ENCODE assay signal across 8 mouse cellular contexts in the genomic region with DNA sequence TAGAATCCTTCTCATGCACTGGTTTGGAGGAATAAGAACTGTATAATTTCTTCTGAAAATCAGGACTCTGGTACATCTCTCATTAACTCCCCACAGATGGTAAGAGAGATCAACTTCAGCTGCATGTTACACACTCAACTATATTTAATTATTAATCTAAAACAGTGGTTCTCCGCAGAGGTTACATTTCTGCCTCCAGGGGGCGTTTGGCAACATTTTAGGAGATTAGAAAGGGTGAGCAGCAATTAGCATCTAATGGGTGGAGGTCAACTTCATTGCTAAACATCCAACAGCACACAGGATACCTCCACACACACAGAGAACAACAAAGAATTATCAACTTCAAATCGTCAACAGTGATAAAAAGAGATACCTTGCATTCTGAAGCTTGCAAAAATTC. TPM values are rescaled to one million over a fixed set of nuclear protein-coding genes. Genes with fewer than 3 reads are reported as not detected.
A peak's percentile ranks its signal among the peaks of the same experiment; 100 is the strongest.
DNase-seq lines count a peak whose midpoint lies in the region; ATAC-seq and TF ChIP-seq lines count a peak whose summit lies in the region.

No protein-coding gene starts in this region.

- H3K27me3 ChIP-seq in heart, embryonic 12.5 days (replicated peaks): no peaks in the 10 kb centered on the region
- no peaks in the 10 kb centered on the region for H3K27me3 ChIP-seq in embryonic facial prominence, embryonic 15.5 days
- no peaks in the 10 kb centered on the region for H3K27me3 ChIP-seq in intestine, postnatal 0 days (replicated peaks; ENCODE audit: control insufficient read depth, insufficient read depth, low read length)
- no peaks in the 10 kb centered on the region for H3K27me3 ChIP-seq in lung, embryonic 14.5 days (ENCODE audit: insufficient read depth, low read length)

- ATAC-seq in heart, embryonic 12.5 days (ENCODE audit: insufficient number of reproducible peaks, low FRiP score): no peak
- ATAC-seq in embryonic facial prominence, embryonic 15.5 days (ENCODE audit: insufficient number of reproducible peaks, low FRiP score, low TSS enrichment, low read depth): no peak
- no peak for ATAC-seq in intestine, postnatal 0 days
- no peak for ATAC-seq in lung, embryonic 14.5 days (ENCODE audit: insufficient read depth)

- H3K27ac ChIP-seq in heart, embryonic 12.5 days (ENCODE audit: poor library complexity, severe bottlenecking): no peak overlapping the region
- H3K27ac ChIP-seq in embryonic facial prominence, embryonic 15.5 days (replicated peaks): no peak overlapping the region
- no peak overlapping the region for H3K27ac ChIP-seq in intestine, postnatal 0 days (ENCODE audit: low read depth, low read length)
- H3K27ac ChIP-seq in lung, embryonic 14.5 days (ENCODE audit: low read depth): no peak overlapping the region

- no peaks in the 10 kb centered on the region for H3K9me3 ChIP-seq in heart, embryonic 12.5 days (replicated peaks)
- no peaks in the 10 kb centered on the region for H3K9me3 ChIP-seq in embryonic facial prominence, embryonic 15.5 days (replicated peaks)
- H3K9me3 ChIP-seq in intestine, postnatal 0 days (ENCODE audit: control insufficient read depth): no peaks in the 10 kb centered on the region
- H3K9me3 ChIP-seq in lung, embryonic 14.5 days (ENCODE audit: low read depth, low read length): no peaks in the 10 kb centered on the region

- H3K4me1 ChIP-seq in heart, embryonic 12.5 days (replicated peaks): peaks cover 4% of the 10 kb centered on the region; the same call in 1 of the 2 replicates
- peaks cover 17% of the 10 kb centered on the region for H3K4me1 ChIP-seq in embryonic facial prominence, embryonic 15.5 days
- no peaks in the 10 kb centered on the region; the same call in 1 of the 2 replicates for H3K4me1 ChIP-seq in intestine, postnatal 0 days (replicated peaks; ENCODE audit: control insufficient read depth, insufficient read depth, low read length)
- H3K4me1 ChIP-seq in lung, embryonic 14.5 days (ENCODE audit: insufficient read depth): no peaks in the 10 kb centered on the region; the same call in 1 of the 2 replicates

- no peak overlapping the region for H3K9ac ChIP-seq in heart, embryonic 12.5 days
- no peak overlapping the region for H3K9ac ChIP-seq in embryonic facial prominence, embryonic 15.5 days
- no peak overlapping the region for H3K9ac ChIP-seq in intestine, postnatal 0 days (ENCODE audit: low read depth, low read length)
- H3K9ac ChIP-seq in lung, embryonic 14.5 days: no peak overlapping the region

- H3K4me2 ChIP-seq in heart, embryonic 12.5 days: peak overlapping the region; percentile 39; the same call in 1 of the 2 replicates
- H3K4me2 ChIP-seq in embryonic facial prominence, embryonic 15.5 days (replicated peaks): peak overlapping the region; percentile 88
- no peak overlapping the region; the same call in 1 of the 2 replicates for H3K4me2 ChIP-seq in intestine, postnatal 0 days (replicated peaks; ENCODE audit: low read depth)
- H3K4me2 ChIP-seq in lung, embryonic 14.5 days: peak overlapping the region; percentile 87

- no peaks in the 10 kb centered on the region for H3K36me3 ChIP-seq in heart, embryonic 12.5 days
- no peaks in the 10 kb centered on the region for H3K36me3 ChIP-seq in embryonic facial prominence, embryonic 15.5 days
- no peaks in the 10 kb centered on the region for H3K36me3 ChIP-seq in intestine, postnatal 0 days (ENCODE audit: control insufficient read depth, insufficient read depth)
- H3K36me3 ChIP-seq in lung, embryonic 14.5 days (ENCODE audit: insufficient read depth): no peaks in the 10 kb centered on the region

- 13% methylated on average over 3 of the region's 3 CpGs for WGBS in heart, embryonic 12.5 days
- 7% methylated on average over 3 of the region's 3 CpGs for WGBS in embryonic facial prominence, embryonic 15.5 days
- WGBS in intestine, postnatal 0 days: 19% methylated on average over 3 of the region's 3 CpGs
- WGBS in lung, embryonic 14.5 days: 9% methylated on average over 3 of the region's 3 CpGs

- no peak for DNase-seq in heart, adult 11 months
- peak; percentile 58 for DNase-seq in adrenal gland, postnatal 14 days
- DNase-seq in lung, embryonic 14.5 days: peak; percentile 81
- DNase-seq in right cerebral cortex, postnatal 4 days: peak; percentile 21
- no peak for DNase-seq in frontal cortex, postnatal 25 days (ENCODE audit: low spot score in 2 of 2)

- H3K4me3 ChIP-seq in heart, embryonic 12.5 days: no peak overlapping the region
- peak overlapping the region; percentile 79 for H3K4me3 ChIP-seq in embryonic facial prominence, embryonic 15.5 days (replicated peaks)
- H3K4me3 ChIP-seq in intestine, postnatal 0 days (ENCODE audit: low read depth, low read length): no peak overlapping the region
- peak overlapping the region; percentile 79 for H3K4me3 ChIP-seq in lung, embryonic 14.5 days (ENCODE audit: low read depth, low read length)

- peak; percentile 69 for TF ChIP-seq CTCF in intestine, postnatal 0 days (IDR thresholded peaks at IDR 0.05; ENCODE audit: low read depth)
- TF ChIP-seq CTCF in lung, embryonic 14.5 days (IDR thresholded peaks at IDR 0.05; ENCODE audit: low read depth): peak; percentile 71

RNA-seq across cellular contexts. Expression of a gene that starts 2.0 kb away (rescaled TPM):
- polyA plus RNA-seq in heart, embryonic 12.5 days (2016; fragmentation: Nextera tagmentation; extraction: Ambion mirVana): 32.4 and 33.7 TPM in 2 replicates
- 21.1 and 23.2 TPM in 2 replicates for total RNA-seq in adrenal gland, postnatal 14 days (2021)
- 46.2 and 47.4 TPM in 2 replicates for polyA plus RNA-seq in embryonic facial prominence, embryonic 15.5 days (2015; fragmentation: Nextera tagmentation; extraction: Ambion mirVana)
- polyA plus RNA-seq in intestine, postnatal 0 days (2015; fragmentation: Nextera tagmentation; extraction: Ambion mirVana): 8.8 and 9.2 TPM in 2 replicates
- 51.4 and 54.3 TPM in 2 replicates for polyA plus RNA-seq in lung, embryonic 14.5 days (2014; fragmentation: Nextera tagmentation; extraction: Ambion mirVana)

Comparison
In these comparisons a context has a peak if more than half of its experiments do, and no peak if none do; other contexts are left out.
1. H3K4me3 ChIP-seq: peak in embryonic facial prominence, embryonic 15.5 days (single experiment) and lung, embryonic 14.5 days (single experiment); none in heart, embryonic 12.5 days (single experiment) and intestine, postnatal 0 days (single experiment).
2. DNase-seq: peak in adrenal gland, postnatal 14 days (single experiment), lung, embryonic 14.5 days (single experiment) and right cerebral cortex, postnatal 4 days (single experiment); none in heart, adult 11 months (single experiment) and frontal cortex, postnatal 25 days (0 of 2).